Mouse (Mus musculus): ENCODE data around the gene Zmym2.

Gene Zmym2

GRCm38 (mm10) chr14:56935481-56935880 lies 49.0 kb downstream of the Zmym2 start:
- DNase-seq: no peak

- no peak for DNase-seq
Measured at GRCm38 (mm10) chr14:56939903-56940302, 53.5 kb downstream of the Zmym2 start.

- DNase-seq: no peak
Measured at GRCm38 (mm10) chr14:56952928-56953327, 66.5 kb downstream of the Zmym2 start.

- DNase-seq: no peak
Measured at GRCm38 (mm10) chr14:56954393-56954792, 67.9 kb downstream of the Zmym2 start.

GRCm38 (mm10) chr14:56963969-56964734 lies 77.7 kb downstream of the Zmym2 start:
- peak in 1 of 2 experiments; percentile 18 for DNase-seq

GRCm38 (mm10) chr14:56969653-56970052 lies 83.2 kb downstream of the Zmym2 start:
- no peak for DNase-seq

- no peak for DNase-seq
Measured at GRCm38 (mm10) chr14:56970160-56970559, 83.7 kb downstream of the Zmym2 start.

GRCm38 (mm10) chr14:56978045-56978655 lies 91.7 kb downstream of the Zmym2 start:
- DNase-seq: no peak

- no peak for DNase-seq
Measured at GRCm38 (mm10) chr14:56988621-56989020, 102.2 kb downstream of the Zmym2 start.

Data from lung, postnatal 4 days (tissue).